Mouse (Mus musculus) MN1 (cell line): ENCODE measurements around the gene Gm3854.
"Not testable (repeated sequence)": the region's sequence is repeated elsewhere in the genome, so short reads cannot be mapped to it uniquely, and the experiment has no call there.

Experiments
- DNase-seq: peaks from one replicate; pipeline ENCODE4 v3.0.0-alpha.2; 2016; ENCODE audit warnings: low spot score

Gene Gm3854

GRCm38 (mm10) chr7:6343501-6344071 lies at the start of gene Gm3854:
Gm3854 (plus strand) TSS chr7:6343759.
- DNase-seq, result no peak

GRCm38 (mm10) chr7:6300796-6301195 lies 42.8 kb upstream of the Gm3854 start:
- DNase-seq, result not testable (repeated sequence)

GRCm38 (mm10) chr7:6330458-6331232 lies 12.9 kb upstream of the Gm3854 start:
- DNase-seq, result no peak

- DNase-seq, result peak; percentile 56
Measured at GRCm38 (mm10) chr7:6331233-6331956, 12.2 kb upstream of the Gm3854 start, which contains the start of gene Zfp583. Zfp583 (minus strand) TSS chr7:6331285.

GRCm38 (mm10) chr7:6339865-6340264 lies 3.7 kb upstream of the Gm3854 start:
- no peak for DNase-seq

GRCm38 (mm10) chr7:6344124-6344523 lies 565 bp downstream of the Gm3854 start:
- DNase-seq, result no peak

GRCm38 (mm10) chr7:6358121-6358520 lies 14.6 kb downstream of the Gm3854 start:
- no peak for DNase-seq

- peak; percentile 83 for DNase-seq
Measured at GRCm38 (mm10) chr7:6358937-6359590, 15.5 kb downstream of the Gm3854 start.

GRCm38 (mm10) chr7:6360477-6361060 lies 17.0 kb downstream of the Gm3854 start:
- no peak for DNase-seq

- DNase-seq, result no peak
Measured at GRCm38 (mm10) chr7:6361756-6362155, 18.2 kb downstream of the Gm3854 start.

- peak; percentile 98 for DNase-seq
Measured at GRCm38 (mm10) chr7:6362268-6363046, 18.9 kb downstream of the Gm3854 start.

- DNase-seq, result peak; percentile 94
Measured at GRCm38 (mm10) chr7:6363047-6363488, 19.5 kb downstream of the Gm3854 start, which contains the start of gene Zfp78. Zfp78 (plus strand) TSS chr7:6363280.

GRCm38 (mm10) chr7:6364761-6365160 lies 21.2 kb downstream of the Gm3854 start:
- DNase-seq, result no peak

GRCm38 (mm10) chr7:6367185-6367584 lies 23.6 kb downstream of the Gm3854 start:
- no peak for DNase-seq

GRCm38 (mm10) chr7:6368146-6368545 lies 24.6 kb downstream of the Gm3854 start:
- not testable (repeated sequence) for DNase-seq

GRCm38 (mm10) chr7:6369460-6369859 lies 25.9 kb downstream of the Gm3854 start:
- no peak for DNase-seq

- DNase-seq, result no peak
Measured at GRCm38 (mm10) chr7:6372993-6373392, 29.4 kb downstream of the Gm3854 start.

GRCm38 (mm10) chr7:6378441-6378840 lies 34.9 kb downstream of the Gm3854 start:
- no peak for DNase-seq

- DNase-seq, result no peak
Measured at GRCm38 (mm10) chr7:6381431-6381830, 37.9 kb downstream of the Gm3854 start.

- peak; percentile 95 for DNase-seq
Measured at GRCm38 (mm10) chr7:6383044-6383455, 39.5 kb downstream of the Gm3854 start, which contains the start of gene Zfp28. Zfp28 (plus strand) TSS chr7:6383295.

GRCm38 (mm10) chr7:6384011-6384410 lies 40.5 kb downstream of the Gm3854 start:
- DNase-seq, result no peak
